Comparison of ENCODE assay signal across 34 mouse cellular contexts in genomic region chr7:144070162-144070949, GRCm38 (mm10).
"Had no signal": no experiment of that assay in that cellular context is flagged by ENCODE, and none has a peak within 500 bp of the region (broad histone marks: within the 10 kb centered on the region; RNA-seq: fewer than 3 reads in every experiment).

No protein-coding gene starts in this region.

- H3K27ac ChIP-seq: heart, adult 2 months; heart, embryonic 10.5 days; heart, embryonic 13.5 days; heart, embryonic 15.5 days; hindbrain, embryonic 10.5 days; hindbrain, embryonic 12.5 days; hindbrain, embryonic 13.5 days; hindbrain, embryonic 14.5 days; hindbrain, embryonic 15.5 days; hindbrain, postnatal 0 days; kidney, embryonic 15.5 days; kidney, postnatal 0 days; layer of hippocampus, adult 2 months; left cerebral cortex, adult 2 months had no signal

- H3K9ac ChIP-seq: heart, embryonic 12.5 days; heart, embryonic 13.5 days; heart, embryonic 15.5 days; hindbrain, embryonic 12.5 days; hindbrain, embryonic 13.5 days; hindbrain, embryonic 14.5 days; hindbrain, embryonic 15.5 days; kidney, embryonic 15.5 days had no signal

- H3K4me2 ChIP-seq: heart, embryonic 11.5 days; heart, embryonic 12.5 days; heart, embryonic 13.5 days; heart, embryonic 15.5 days; hindbrain, embryonic 12.5 days; hindbrain, embryonic 13.5 days; hindbrain, embryonic 14.5 days; hindbrain, embryonic 15.5 days; kidney, embryonic 15.5 days had no signal

- H3K4me3 ChIP-seq: heart, adult 2 months; heart, embryonic 10.5 days; heart, embryonic 12.5 days; heart, embryonic 13.5 days; heart, embryonic 15.5 days; hindbrain, embryonic 10.5 days; hindbrain, embryonic 12.5 days; hindbrain, embryonic 13.5 days; hindbrain, embryonic 15.5 days; kidney, embryonic 15.5 days; layer of hippocampus, adult 2 months; left cerebral cortex, adult 2 months had no signal

- DNase-seq: heart, adult 2 months; heart, postnatal 10 days; heart, postnatal 14 days; heart, postnatal 36 days; heart, postnatal 4 days; kidney, adult 11 months; kidney, adult 18-20 months; kidney, adult 2 months; kidney, adult 8-10 months; kidney, adult 9 months; kidney, postnatal 10 days; kidney, postnatal 14 days; kidney, postnatal 25 days; kidney, postnatal 36 days; kidney, postnatal 4 days; layer of hippocampus, adult 9-11 months; layer of hippocampus, postnatal 36 days had no signal

- H3K4me1 ChIP-seq: heart, embryonic 12.5 days; heart, embryonic 13.5 days; heart, embryonic 15.5 days; kidney, embryonic 15.5 days had no signal

- H3K27me3 ChIP-seq: heart, embryonic 15.5 days; hindbrain, embryonic 12.5 days; hindbrain, embryonic 13.5 days; hindbrain, embryonic 15.5 days; kidney, embryonic 15.5 days had no signal

- H3K9me3 ChIP-seq: heart, embryonic 10.5 days; heart, embryonic 12.5 days; heart, embryonic 13.5 days; heart, embryonic 15.5 days; hindbrain, embryonic 10.5 days; hindbrain, embryonic 12.5 days; hindbrain, embryonic 13.5 days; hindbrain, embryonic 15.5 days; kidney, embryonic 15.5 days had no signal

- ATAC-seq: hindbrain, embryonic 16.5 days; hindbrain, postnatal 0 days; inflammation-experienced regulatory T-cells, adult 6 months had no signal

- H3K36me3 ChIP-seq: heart, embryonic 10.5 days; heart, embryonic 12.5 days; heart, embryonic 13.5 days; heart, embryonic 15.5 days; hindbrain, embryonic 10.5 days; hindbrain, embryonic 12.5 days; hindbrain, embryonic 13.5 days; hindbrain, embryonic 15.5 days; kidney, embryonic 15.5 days had no signal
